Mouse (Mus musculus) adrenal gland, postnatal 0 days (tissue): ENCODE results near the gene Pcgf5. TPM values are rescaled to one million over a fixed set of nuclear protein-coding genes. Genes with fewer than 3 reads are reported as not detected.

Source experiments
- polyA plus RNA-seq: library from polyadenylated mRNA; unstranded; fragments of >200 nt; fragmentation: Nextera tagmentation; extraction: Ambion mirVana; gene quantifications from 2 replicates; pipeline ENCODE4 v1.2.1, GENCODE M21; 2015

Gene Pcgf5
- polyA plus RNA-seq: 8.5 and 14.0 TPM in 2 replicates

DNA sequence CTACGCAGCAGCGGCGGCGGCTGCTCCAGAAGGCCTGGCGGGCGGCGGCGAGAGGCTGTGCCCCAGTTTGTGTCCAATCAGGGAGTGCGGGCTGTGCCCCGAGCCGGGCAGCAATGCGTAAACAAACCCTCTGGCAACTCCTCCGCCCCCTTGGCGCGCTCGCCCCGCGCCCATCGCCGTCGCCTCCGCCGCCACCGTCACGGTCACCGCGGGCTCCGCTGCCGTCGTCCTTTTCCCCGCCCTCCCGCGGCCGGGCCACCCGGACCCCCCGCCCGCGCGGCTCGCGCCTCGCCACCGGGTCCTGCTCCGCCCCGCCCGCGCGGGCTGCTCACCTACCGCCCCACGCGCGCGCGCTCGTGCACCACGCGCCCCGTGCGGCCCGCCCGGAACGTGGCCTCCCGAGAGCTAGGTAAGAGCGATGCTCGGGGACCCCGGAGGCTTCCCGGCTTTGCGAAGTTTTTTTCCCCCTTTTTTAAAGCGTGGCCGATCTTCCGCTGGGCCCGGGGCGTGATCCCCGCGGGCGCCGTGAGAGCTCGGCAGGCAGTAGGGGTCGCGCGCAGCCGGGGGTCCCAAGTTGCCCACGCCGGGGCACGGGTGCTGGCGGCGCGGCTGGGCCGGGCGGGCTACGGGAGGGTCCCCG is at the start of gene Pcgf5:
TSS of gene Pcgf5 (plus strand) at position 149 of the 640 bp plus-strand sequence.

Other genes starting within 250 kb of the Pcgf5 start
- gene Ankrd1, start 228.2 kb upstream of the Pcgf5 start, polyA plus RNA-seq: 0.22 and 1.9 TPM in 2 replicates
- 1.4 and 1.6 TPM in 2 replicates for gene Hectd2, start 206.3 kb downstream of the Pcgf5 start, polyA plus RNA-seq